Mouse (Mus musculus) cerebellum, adult 2 months (tissue): ENCODE results near the gene Wwox. TPM values are rescaled to one million over a fixed set of nuclear protein-coding genes. Genes with fewer than 3 reads are reported as not detected.

Source experiments
- DNase-seq, 2 experiments: peaks; one replicate each; pipeline ENCODE4 v3.0.0; 2021
- H3K27ac ChIP-seq: fragments of 200-500 bp; 2 replicates; pipeline ENCODE4 v1.5.1; 2012; ENCODE audit warnings: low read length, control low read depth, inconsistent platforms; ENCODE audit not compliant: insufficient read depth
- H3K27me3 ChIP-seq: fragments of 200-500 bp; 2 replicates; pipeline ENCODE4 v1.6.1; 2012; ENCODE audit warnings: inconsistent platforms, mild to moderate bottlenecking, low read length, moderate library complexity; ENCODE audit not compliant: control insufficient read depth, insufficient read depth
- H3K4me1 ChIP-seq: fragments of 200-500 bp; 2 replicates; pipeline ENCODE4 v1.6.1; 2011; ENCODE audit warnings: low read length; ENCODE audit not compliant: control insufficient read depth, insufficient read depth
- H3K4me3 ChIP-seq: fragments of 200-500 bp; replicated peaks from 2 replicates; pipeline ENCODE3; 2011; ENCODE audit warnings: mild to moderate bottlenecking, low read depth, low read length, control low read depth; ENCODE audit not compliant: insufficient read depth
- CTCF ChIP-seq: fragments of 200-500 bp; IDR thresholded peaks from 2 replicates; pipeline ENCODE4 v1.5.1; 2011; ENCODE audit warnings: low read depth, mild to moderate bottlenecking, control low read depth, low read length, moderate library complexity, borderline replicate concordance; ENCODE audit not compliant: insufficient read depth
- POLR2A ChIP-seq: fragments of 200-500 bp; IDR thresholded peaks from 2 replicates; pipeline ENCODE4 v1.6.1; 2011; ENCODE audit warnings: low read length, control low read depth, borderline replicate concordance; ENCODE audit not compliant: insufficient read depth
- WGBS: fragments of 180-500 bp; shearing (Covaris S2); methylation state at CpG from one replicate; pipeline ENCODE4 v1.1.7; 2018; 5-methylcytosine and 5-hydroxymethylcytosine counted together
- polyA plus RNA-seq: library from polyadenylated mRNA; depleted of rRNA; stranded (reverse); fragments of >200 nt; gene quantifications from 2 replicates; pipeline ENCODE4 v1.2.3, GENCODE M21; 2012

Wwox gene
- polyA plus RNA-seq, 1 experiment: 35.2 TPM

DNA sequence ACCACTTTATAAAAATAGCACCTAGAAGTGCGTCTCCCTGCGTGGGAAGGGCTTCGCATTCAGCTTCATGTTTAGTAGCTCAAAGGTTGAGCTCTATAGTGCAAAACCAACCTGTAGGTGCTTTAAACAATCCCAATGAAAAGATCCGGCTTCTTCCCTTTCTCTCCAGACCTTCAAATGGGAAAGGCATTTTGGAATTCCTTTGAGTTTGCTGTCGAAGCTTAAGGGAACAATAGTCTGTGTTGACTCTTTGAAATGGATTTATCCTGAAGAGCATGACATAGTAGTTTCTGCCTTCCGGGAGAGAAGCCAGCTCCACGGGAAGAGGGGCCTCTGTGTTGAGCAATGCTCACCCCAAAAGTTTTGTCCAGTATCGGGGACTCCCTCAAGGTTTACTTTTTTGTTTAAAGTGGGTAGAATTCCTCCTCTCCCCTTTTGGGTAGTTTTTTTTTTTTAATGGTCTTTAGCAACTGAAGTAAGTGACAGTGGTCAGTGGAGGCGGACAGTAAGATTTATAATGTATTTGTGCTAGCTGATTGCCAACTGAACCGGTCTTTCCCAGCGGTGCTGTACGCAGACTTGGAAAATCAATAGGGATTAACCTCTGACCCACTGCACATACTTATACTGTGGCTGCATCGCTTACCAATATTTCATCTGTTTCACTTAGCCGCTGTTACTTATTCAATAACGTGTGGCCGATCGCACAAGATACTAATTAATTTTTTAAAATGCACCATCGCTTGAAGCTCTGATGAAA lies 312.1 kb downstream of the Wwox start:
- no peaks in the 10 kb centered on the region for H3K4me1 ChIP-seq
- no peaks in the 10 kb centered on the region; the same call in 1 of the 2 replicates for H3K27me3 ChIP-seq
- H3K27ac ChIP-seq: no peak overlapping the region
- 71% methylated on average over 18 of the region's 18 CpGs for WGBS
- no peak for DNase-seq
- no peak for TF ChIP-seq CTCF
- TF ChIP-seq POLR2A: no peak
- no peak overlapping the region for H3K4me3 ChIP-seq

DNA sequence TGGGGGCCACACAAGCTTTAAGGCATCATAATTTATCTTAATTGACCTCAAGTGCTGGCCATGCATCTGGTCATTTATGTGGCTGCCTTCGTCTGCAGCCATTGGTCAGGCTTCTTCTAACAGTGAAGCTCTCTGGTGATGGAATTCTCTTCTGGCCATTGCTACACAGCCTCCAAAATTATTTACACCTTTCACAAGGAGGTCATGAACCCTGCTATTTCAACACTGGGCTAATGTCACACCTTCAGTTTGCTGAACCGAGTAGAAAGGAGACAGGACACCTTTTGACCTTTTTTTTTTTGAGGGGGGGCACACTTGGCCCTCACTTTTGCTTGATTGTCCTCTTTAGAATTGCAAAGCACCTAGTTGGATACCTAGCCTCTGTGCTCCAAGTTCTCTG lies 320.2 kb downstream of the Wwox start:
- H3K27ac ChIP-seq: no peak overlapping the region
- H3K4me3 ChIP-seq: no peak overlapping the region
- no peaks in the 10 kb centered on the region; the same call in 1 of the 2 replicates for H3K4me1 ChIP-seq
- WGBS: 91% methylated on average over 2 of the region's 2 CpGs
- TF ChIP-seq POLR2A: no peak
- TF ChIP-seq CTCF: no peak
- H3K27me3 ChIP-seq: no peaks in the 10 kb centered on the region
- no peak for DNase-seq

DNA sequence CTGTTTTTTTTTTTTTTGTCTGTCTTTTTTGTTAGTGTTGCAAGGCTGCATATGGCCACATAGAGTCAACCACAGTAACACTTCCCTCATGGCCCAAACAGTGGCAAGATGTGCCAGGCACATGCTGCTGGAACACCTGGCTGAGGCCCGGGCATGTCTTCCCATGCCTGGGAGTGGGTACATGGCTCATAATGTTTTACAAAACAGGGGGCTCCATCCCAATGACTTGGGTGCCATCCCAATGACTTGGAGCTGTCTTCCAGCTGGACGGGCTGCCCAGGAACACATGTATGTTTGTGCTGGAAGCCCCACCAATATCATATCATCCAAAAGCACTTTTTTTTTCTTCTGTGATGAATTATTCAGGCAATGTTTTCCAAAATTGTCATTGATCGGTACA lies 329.1 kb downstream of the Wwox start:
- WGBS: 81% methylated on average over 3 of the region's 3 CpGs
- TF ChIP-seq POLR2A (no peak), CTCF (no peak)
- Histone ChIP-seq H3K27ac (no peak overlapping the region), H3K27me3 (no peaks in the 10 kb centered on the region), H3K4me1 (peaks cover 12% of the 10 kb centered on the region), H3K4me3 (no peak overlapping the region)
- DNase-seq: no peak

DNA sequence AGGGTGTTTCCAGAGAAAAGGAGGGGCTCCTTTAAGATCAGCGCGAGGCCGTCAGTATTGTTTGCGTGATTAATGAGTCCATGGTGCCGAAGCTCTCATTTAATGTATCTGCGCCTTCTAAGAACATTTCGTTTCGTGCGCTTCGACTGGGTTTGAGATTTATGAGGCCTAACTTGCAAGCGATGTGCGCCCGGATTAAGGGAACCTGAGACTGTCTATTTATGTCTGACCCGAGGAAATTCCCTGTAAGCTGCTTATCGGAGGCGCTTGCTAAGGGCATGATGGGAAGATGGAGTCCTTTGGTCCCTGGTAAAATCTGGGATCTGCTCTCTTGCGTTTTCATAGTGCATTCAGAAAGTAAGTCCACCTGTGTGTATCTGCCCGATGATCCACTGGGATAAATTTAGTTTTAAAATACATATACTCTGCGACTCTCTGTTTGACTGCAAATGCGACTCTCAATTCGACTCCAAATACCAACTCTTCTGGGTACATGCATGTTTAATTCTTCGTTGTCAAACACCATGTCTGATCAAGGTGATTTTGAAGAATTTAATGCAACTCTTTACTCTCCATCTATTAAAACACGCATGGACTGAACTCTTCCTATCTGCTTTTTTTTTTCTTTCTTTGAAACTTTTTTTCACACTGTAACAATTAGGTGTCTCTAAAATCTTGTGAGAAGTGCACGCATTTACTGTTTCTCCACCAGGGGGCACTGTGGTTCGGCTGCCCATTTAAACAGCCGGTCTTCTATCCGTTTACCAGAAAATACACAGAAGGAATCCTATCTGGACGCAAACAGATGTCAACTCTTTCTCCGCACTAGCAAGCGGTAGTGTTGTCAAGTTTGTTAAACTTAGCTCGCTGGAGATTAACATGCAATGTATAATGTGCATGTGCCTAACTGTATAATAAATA lies 331.7 kb downstream of the Wwox start:
- WGBS: 66% methylated on average over 31 of the region's 31 CpGs
- H3K27ac ChIP-seq: no peak overlapping the region
- peaks cover 22% of the 10 kb centered on the region for H3K4me1 ChIP-seq
- no peak overlapping the region for H3K4me3 ChIP-seq
- TF ChIP-seq CTCF (peak; percentile 72), POLR2A (no peak)
- no peaks in the 10 kb centered on the region for H3K27me3 ChIP-seq
- peak; percentile 78 for DNase-seq

DNA sequence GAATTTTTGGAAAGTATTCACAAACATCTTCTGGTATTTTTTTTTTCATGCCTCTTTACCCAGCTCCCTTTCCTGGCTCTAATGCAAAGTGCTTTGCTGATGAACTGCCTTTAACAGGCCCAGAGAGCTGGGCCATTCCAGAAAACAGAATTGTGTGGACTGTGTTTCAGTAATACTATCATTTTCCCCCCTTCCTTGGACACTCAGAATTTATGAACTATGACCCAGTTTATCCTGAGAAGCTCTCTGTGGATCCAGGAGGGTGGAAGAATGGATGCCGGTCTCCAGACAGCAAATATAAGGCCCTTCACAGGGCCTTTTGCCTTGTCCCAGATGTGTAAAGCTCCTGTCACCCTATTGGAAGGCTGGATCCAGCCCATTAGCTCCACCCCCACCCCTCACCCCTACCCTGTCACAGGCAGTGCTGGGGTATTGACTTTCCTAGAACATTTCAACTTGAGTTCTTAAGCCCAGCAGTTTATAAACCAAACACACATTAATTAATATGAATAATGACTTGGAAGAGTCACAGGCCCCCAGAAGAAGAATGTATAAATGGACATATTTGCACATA lies 332.9 kb downstream of the Wwox start:
- Histone ChIP-seq H3K27me3 (no peaks in the 10 kb centered on the region), H3K4me1 (peaks cover 19% of the 10 kb centered on the region), H3K4me3 (no peak overlapping the region), H3K27ac (no peak overlapping the region; the same call in 1 of the 2 replicates)
- DNase-seq: no peak
- no peak for TF ChIP-seq CTCF
- TF ChIP-seq POLR2A: no peak
- 97% methylated on average over 1 of the region's 1 CpGs for WGBS

DNA sequence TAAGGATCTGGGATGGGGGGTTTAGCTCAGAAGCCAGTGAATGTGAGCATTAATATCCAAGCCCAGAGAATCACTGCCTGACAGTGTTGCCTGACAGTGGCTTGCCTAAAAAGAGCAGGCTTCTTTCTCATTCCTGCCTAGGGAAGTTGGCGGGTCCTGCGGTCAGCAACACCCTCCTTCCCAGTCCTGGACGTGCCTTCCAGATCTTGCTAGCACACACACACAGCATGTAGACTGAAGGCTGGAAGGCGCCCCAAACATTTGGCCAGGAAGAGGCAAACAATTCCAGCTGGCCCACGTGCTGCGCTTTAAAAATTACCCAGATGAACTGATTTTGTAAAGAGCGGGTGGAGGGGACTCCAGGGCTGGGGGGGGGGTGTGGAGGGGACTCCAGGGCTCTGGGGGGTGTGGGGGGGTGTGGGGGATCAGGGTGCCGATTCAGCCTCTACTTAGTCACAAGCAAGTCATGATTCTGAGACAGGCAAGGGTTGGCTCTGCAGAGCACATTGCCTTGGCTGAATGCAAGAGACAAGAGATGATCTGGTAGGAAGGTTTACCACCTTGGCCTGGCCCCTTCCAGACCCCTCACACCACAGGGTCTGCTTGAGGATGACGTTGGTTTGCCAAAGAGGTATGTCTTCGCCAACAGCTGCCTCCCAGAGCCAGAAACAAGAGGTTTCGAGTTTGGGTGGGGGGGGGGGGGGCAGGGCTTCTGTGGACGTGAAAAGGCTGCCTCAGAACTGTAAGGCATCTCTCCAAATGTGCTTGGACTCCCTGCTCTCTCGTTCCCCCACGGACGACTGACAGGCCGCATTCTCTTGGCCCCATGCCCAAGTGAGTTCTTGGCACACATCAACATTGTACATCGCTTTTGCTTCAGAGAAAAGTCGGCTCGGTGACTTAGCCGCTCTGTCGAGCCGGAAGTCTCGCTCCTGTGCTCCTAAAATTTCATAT lies 334.3 kb downstream of the Wwox start:
- peak overlapping the region; percentile 78 for H3K27ac ChIP-seq
- peak; percentile 86 to 90 for DNase-seq
- H3K4me1 ChIP-seq: peaks cover 17% of the 10 kb centered on the region
- 1% methylated on average over 23 of the region's 23 CpGs for WGBS
- H3K4me3 ChIP-seq: peak overlapping the region; percentile 30
- TF ChIP-seq CTCF: no peak
- TF ChIP-seq POLR2A: peak; percentile 26; the same call in 1 of the 2 replicates
- no peaks in the 10 kb centered on the region for H3K27me3 ChIP-seq

DNA sequence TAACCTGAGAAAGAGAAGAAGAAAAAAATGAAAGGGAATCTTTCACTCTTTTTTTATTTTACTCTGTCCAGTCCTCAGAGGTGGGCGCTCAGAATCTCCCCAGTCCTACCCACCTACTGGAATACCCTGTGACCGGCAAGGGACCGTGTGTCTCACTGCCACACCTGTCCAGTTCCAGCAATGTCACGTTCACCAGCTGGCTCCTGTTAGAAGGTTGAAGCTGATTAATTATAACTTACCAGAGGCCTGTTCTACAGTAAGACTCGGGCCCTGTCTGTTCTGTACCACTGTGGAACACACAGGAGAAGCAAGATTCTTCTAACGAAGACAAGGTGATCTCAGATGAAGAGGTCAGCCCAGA lies 334.9 kb downstream of the Wwox start:
- Histone ChIP-seq H3K27me3 (no peaks in the 10 kb centered on the region), H3K4me1 (peaks cover 17% of the 10 kb centered on the region), H3K27ac (peak overlapping the region; percentile 26; the same call in 1 of the 2 replicates), H3K4me3 (no peak overlapping the region)
- 35% methylated on average over 6 of the region's 6 CpGs for WGBS
- TF ChIP-seq CTCF: no peak
- no peak for TF ChIP-seq POLR2A
- DNase-seq: no peak
